Mouse (Mus musculus) hindbrain, embryonic 11.5 days (tissue): ENCODE results near the gene Nr2e3. TPM values are rescaled to one million over a fixed set of nuclear protein-coding genes. Genes with fewer than 3 reads are reported as not detected.
"Not testable (repeated sequence)": the region's sequence is repeated elsewhere in the genome, so short reads cannot be mapped to it uniquely, and the experiment has no call there.

Experiments used
- ATAC-seq: fragments of 200-750 bp; cut with Nextera tagmentation; 2 replicates; pipeline ENCODE4 v1.8.0; 2017; ENCODE audit warnings: mild to moderate bottlenecking, moderate TSS enrichment, moderate library complexity; ENCODE audit not compliant: low FRiP score
- DNase-seq: peaks from one replicate; pipeline ENCODE4 v3.0.0-alpha.2; 2015; ENCODE audit warnings: low spot score
- H3K27ac ChIP-seq: fragments of 300-500 bp; sonication (generic); 2 replicates; pipeline ENCODE4 v1.5.1; 2014; ENCODE audit warnings: mild to moderate bottlenecking, low read depth, low read length
- H3K27me3 ChIP-seq: fragments of 300-500 bp; sonication (generic); 2 replicates; pipeline ENCODE4 v1.6.1; 2014; ENCODE audit warnings: mild to moderate bottlenecking, low read length, moderate library complexity, mixed read lengths; ENCODE audit not compliant: control insufficient read depth, insufficient read depth
- H3K36me3 ChIP-seq: fragments of 300-500 bp; sonication (generic); 2 replicates; pipeline ENCODE4 v1.6.1; 2014; ENCODE audit warnings: mild to moderate bottlenecking, low read length, moderate library complexity, mixed read lengths; ENCODE audit not compliant: control insufficient read depth, insufficient read depth
- H3K4me1 ChIP-seq: fragments of 300-500 bp; sonication (generic); replicated peaks from 2 replicates; pipeline ENCODE4 v1.6.1; 2014; ENCODE audit warnings: low read length, mixed read lengths; ENCODE audit not compliant: control insufficient read depth, insufficient read depth
- H3K4me2 ChIP-seq: fragments of 300-500 bp; sonication (generic); replicated peaks from 2 replicates; pipeline ENCODE4 v1.6.1; 2014; ENCODE audit warnings: mild to moderate bottlenecking, low read depth, low read length
- H3K4me3 ChIP-seq: fragments of 300-500 bp; sonication (generic); 2 replicates; pipeline ENCODE4 v1.5.1; 2014; ENCODE audit warnings: low read depth, low read length
- H3K9ac ChIP-seq: fragments of 300-500 bp; sonication (generic); 2 replicates; pipeline ENCODE4 v1.6.1; 2014; ENCODE audit warnings: low read depth, low read length
- H3K9me3 ChIP-seq: fragments of 300-500 bp; sonication (generic); 2 replicates; pipeline ENCODE4 v1.6.1; 2016; ENCODE audit warnings: low read length; ENCODE audit not compliant: control insufficient read depth
- WGBS: fragments of 180-500 bp; shearing (Covaris S2); extraction: QIAGEN DNeasy Blood & Tissue Kit; methylation state at CpG from one replicate; pipeline ENCODE4 v1.1.7; 2014; 5-methylcytosine and 5-hydroxymethylcytosine counted together
- polyA plus RNA-seq: library from polyadenylated mRNA; unstranded; fragments of >200 nt; fragmentation: Nextera tagmentation; extraction: Ambion mirVana; gene quantifications from 2 replicates; pipeline ENCODE4 v1.2.1, GENCODE M21; 2014

Gene Nr2e3
- polyA plus RNA-seq, 1 experiment from 2014 or later, result not detected

GRCm38 (mm10) chr9:59947271-59947670 lies 13.2 kb downstream of the Nr2e3 start:
- no peak overlapping the region for H3K27ac ChIP-seq
- no peak overlapping the region for H3K9ac ChIP-seq
- H3K4me2 ChIP-seq, result no peak overlapping the region
- no peaks in the 10 kb centered on the region for H3K9me3 ChIP-seq
- no peaks in the 10 kb centered on the region for H3K4me1 ChIP-seq
- no peaks in the 10 kb centered on the region for H3K27me3 ChIP-seq
- 92% methylated on average over 8 of the region's 8 CpGs for WGBS
- ATAC-seq (no peak), DNase-seq (no peak)
- no peak overlapping the region for H3K4me3 ChIP-seq
- H3K36me3 ChIP-seq, result no peaks in the 10 kb centered on the region

- Histone ChIP-seq H3K4me2 (no peak overlapping the region), H3K4me1 (no peaks in the 10 kb centered on the region), H3K27me3 (no peaks in the 10 kb centered on the region), H3K9ac (no peak overlapping the region), H3K4me3 (no peak overlapping the region), H3K36me3 (no peaks in the 10 kb centered on the region), H3K9me3 (no peaks in the 10 kb centered on the region), H3K27ac (no peak overlapping the region)
- 77% methylated on average over 3 of the region's 3 CpGs for WGBS
- ATAC-seq (no peak), DNase-seq (no peak)
These were observed 15.2 kb downstream of the Nr2e3 start for GRCm38 (mm10) chr9:59945241-59945640.

DNA sequence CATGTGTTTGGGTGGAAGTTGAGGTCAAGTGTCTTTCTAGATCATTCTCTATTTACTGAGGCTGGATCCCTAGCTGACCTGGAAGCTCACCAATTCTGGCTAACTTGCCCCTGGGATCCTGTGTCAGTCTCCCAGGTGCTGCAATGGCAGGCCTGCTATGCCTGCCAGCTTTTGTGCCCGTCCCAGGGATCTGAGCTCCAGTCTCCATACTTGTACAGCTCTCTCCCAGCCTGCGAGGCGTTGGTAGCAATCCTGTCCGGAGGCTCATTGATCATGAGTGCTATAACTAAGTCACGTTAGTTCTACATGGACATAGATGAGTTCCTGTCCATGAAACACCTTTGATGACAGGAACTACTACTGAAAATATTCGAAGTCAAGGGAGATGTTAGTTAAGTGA lies 16.6 kb downstream of the Nr2e3 start:
- ATAC-seq (no peak), DNase-seq (no peak)
- Histone ChIP-seq H3K4me1 (no peaks in the 10 kb centered on the region), H3K27ac (no peak overlapping the region), H3K4me2 (no peak overlapping the region), H3K4me3 (no peak overlapping the region), H3K27me3 (no peaks in the 10 kb centered on the region), H3K9me3 (no peaks in the 10 kb centered on the region), H3K36me3 (no peaks in the 10 kb centered on the region), H3K9ac (no peak overlapping the region)
- WGBS, result 90% methylated on average over 6 of the region's 6 CpGs

DNA sequence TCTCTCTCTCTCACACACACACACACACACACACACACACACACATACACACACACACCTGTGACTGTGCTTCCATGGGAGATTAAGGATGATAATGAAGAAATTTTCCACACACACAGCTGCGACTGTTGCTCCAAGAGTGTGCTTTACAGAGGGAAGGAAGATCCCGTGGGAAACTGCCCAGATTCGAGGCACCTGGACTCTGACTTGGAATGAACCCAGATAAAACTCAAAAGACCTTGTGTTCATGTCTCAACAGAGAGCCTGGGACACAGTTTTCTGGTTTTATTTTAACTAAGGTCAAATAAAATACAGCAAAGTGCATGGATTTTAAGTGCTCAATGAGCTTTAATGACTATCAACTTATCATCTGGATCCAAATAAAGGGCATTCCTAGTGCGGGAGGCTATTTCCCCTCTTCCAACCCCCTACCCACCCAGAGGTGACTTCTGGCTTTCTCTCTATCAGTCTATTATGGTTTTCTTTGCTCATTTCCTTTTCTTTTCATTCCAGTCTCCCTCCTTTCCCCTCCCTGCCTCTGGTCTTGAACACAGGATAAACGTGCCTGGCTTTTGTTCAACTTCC lies 17.9 kb downstream of the Nr2e3 start:
- no peak for ATAC-seq
- no peak for DNase-seq
- Histone ChIP-seq H3K4me2 (no peak overlapping the region), H3K27ac (no peak overlapping the region), H3K9ac (no peak overlapping the region), H3K9me3 (no peaks in the 10 kb centered on the region), H3K4me3 (no peak overlapping the region), H3K4me1 (no peaks in the 10 kb centered on the region), H3K27me3 (no peaks in the 10 kb centered on the region), H3K36me3 (no peaks in the 10 kb centered on the region)
- WGBS, result 61% methylated on average over 5 of the region's 5 CpGs

DNA sequence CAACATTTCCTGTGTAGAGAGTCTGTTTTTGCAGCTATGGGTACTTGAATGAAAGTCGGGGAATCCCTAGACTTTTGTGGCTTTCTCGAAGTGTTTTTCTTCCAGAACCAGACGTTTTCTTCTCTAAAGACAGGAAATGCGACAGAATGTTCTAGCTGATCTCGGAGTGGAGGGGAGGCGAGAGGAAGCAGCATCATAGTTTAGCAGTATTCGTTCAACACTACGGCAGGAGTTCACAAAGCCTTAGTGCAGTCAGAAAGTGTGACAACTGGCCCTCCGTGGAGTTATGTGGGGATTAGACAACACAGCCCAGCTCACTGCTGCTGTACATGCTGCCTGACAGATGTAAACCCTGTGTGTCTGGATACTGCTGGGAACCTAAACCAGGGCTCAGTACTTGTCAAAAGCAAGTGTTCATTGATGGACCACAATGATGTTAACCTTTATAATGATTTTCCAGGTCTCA lies 18.5 kb downstream of the Nr2e3 start:
- Histone ChIP-seq H3K4me2 (no peak overlapping the region), H3K9ac (no peak overlapping the region), H3K27me3 (no peaks in the 10 kb centered on the region), H3K4me3 (no peak overlapping the region), H3K9me3 (no peaks in the 10 kb centered on the region), H3K27ac (no peak overlapping the region), H3K36me3 (no peaks in the 10 kb centered on the region), H3K4me1 (no peaks in the 10 kb centered on the region)
- no peak for ATAC-seq
- no peak for DNase-seq
- WGBS, result 70% methylated on average over 9 of the region's 9 CpGs

DNA sequence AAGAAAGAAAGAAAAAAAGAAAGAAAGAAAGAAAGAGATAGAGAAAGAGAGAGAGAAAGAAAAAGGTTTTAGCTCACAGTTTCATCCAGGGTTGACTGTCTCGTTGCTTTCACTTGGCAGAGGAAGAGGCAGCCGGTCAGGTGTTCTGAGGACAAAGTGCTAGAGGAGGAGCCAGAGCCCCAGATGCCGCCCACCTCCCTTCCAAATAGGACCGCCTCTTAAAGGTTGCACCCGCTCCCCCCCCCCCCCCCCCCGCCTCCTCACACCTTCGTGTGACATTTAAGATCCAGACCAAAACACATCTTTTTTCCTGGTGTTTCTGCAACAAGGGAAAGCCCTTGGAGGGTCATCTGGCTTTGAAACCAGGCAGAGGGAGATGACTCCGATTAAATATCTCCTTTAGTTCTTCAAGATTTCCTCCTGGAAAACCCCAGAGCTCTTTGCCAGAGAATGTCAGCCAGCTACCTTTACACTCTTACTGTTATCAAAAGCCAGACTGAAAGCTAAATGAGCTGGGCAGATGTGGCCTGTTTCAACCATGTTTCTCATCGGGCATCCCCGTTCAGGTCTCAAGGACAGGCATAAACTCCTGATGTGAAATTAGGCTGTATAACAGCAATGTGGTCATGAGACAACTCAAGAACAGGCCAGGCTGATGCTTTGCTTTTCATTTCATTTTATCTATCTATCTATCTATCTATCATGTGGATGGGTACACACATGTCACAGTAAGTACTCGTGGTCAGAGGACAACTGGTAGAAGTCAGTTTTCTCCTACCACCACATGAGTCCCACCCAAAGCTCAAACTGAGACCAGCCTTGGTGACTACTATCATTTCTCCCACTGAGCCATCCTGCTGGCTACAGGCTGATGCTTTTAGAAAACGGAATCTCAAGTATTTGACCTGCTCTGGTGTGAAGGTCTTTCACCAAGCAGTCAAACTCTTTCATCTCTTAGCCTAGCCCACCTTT lies 19.3 kb downstream of the Nr2e3 start:
- no peak overlapping the region for H3K9ac ChIP-seq
- WGBS, result 72% methylated on average over 9 of the region's 12 CpGs

GRCm38 (mm10) chr9:59939691-59940090 lies 20.8 kb downstream of the Nr2e3 start:
- no peak for DNase-seq
- H3K9ac ChIP-seq, result no peak overlapping the region
- no peaks in the 10 kb centered on the region for H3K9me3 ChIP-seq
- no peaks in the 10 kb centered on the region for H3K4me1 ChIP-seq
- H3K36me3 ChIP-seq, result no peaks in the 10 kb centered on the region
- H3K27me3 ChIP-seq, result no peaks in the 10 kb centered on the region
- no peak for ATAC-seq
- H3K4me3 ChIP-seq, result no peak overlapping the region
- no peak overlapping the region for H3K4me2 ChIP-seq
- 70% methylated on average over 2 of the region's 2 CpGs for WGBS
- H3K27ac ChIP-seq, result no peak overlapping the region

More for the DNA sequence above, 19.3 kb downstream of the Nr2e3 start:
- Histone ChIP-seq H3K27ac (no peak overlapping the region), H3K4me1 (no peaks in the 10 kb centered on the region), H3K27me3 (no peaks in the 10 kb centered on the region), H3K9me3 (no peaks in the 10 kb centered on the region), H3K36me3 (no peaks in the 10 kb centered on the region), H3K4me3 (no peak overlapping the region), H3K4me2 (no peak overlapping the region)
- DNase-seq (no peak), ATAC-seq (no peak)

DNA sequence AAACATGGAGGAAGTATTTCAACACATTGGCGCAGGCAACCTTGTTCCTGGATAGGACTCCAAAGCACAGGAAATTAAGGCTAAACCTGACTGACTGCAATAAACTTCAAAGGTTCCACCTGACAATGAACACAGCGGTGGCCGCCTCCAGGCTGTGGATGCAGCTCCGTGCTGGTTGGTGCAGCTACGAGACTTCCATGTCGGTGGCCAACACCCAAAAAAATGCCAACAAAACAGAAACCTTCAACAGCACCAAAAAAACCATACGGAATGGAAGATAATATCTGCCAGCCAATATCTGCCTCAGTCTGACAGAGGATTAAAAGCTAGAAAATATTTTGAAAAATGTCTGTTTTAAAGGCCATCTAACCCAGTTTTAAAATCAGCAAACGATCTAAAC lies 21.9 kb downstream of the Nr2e3 start:
- H3K4me2 ChIP-seq, result no peak overlapping the region
- no peaks in the 10 kb centered on the region for H3K4me1 ChIP-seq
- H3K9ac ChIP-seq, result no peak overlapping the region
- no peaks in the 10 kb centered on the region for H3K36me3 ChIP-seq
- H3K27ac ChIP-seq, result no peak overlapping the region
- H3K4me3 ChIP-seq, result no peak overlapping the region
- DNase-seq (no peak), ATAC-seq (no peak)
- no peaks in the 10 kb centered on the region for H3K9me3 ChIP-seq
- 87% methylated on average over 8 of the region's 8 CpGs for WGBS
- H3K27me3 ChIP-seq, result no peaks in the 10 kb centered on the region

GRCm38 (mm10) chr9:59935866-59936265 lies 24.6 kb downstream of the Nr2e3 start:
- H3K9me3 ChIP-seq, H3K9ac ChIP-seq, ATAC-seq, H3K4me3 ChIP-seq, H3K4me2 ChIP-seq, DNase-seq, H3K27ac ChIP-seq, H3K36me3 ChIP-seq, H3K4me1 ChIP-seq, H3K27me3 ChIP-seq: not testable (repeated sequence)
- WGBS, result 85% methylated on average over 8 of the region's 8 CpGs
